Mouse (Mus musculus) erythroblast, embryonic 14.5 days (primary cell): Measurements from ENCODE around the gene Ica1.

Source experiments
- GATA1 ChIP-seq: IDR thresholded peaks from 2 replicates; pipeline ENCODE4 v1.6.1; 2012; ENCODE audit warnings: low read length, inconsistent platforms, mixed read lengths
- TAL1 ChIP-seq: IDR thresholded peaks from 3 replicates; pipeline ENCODE4 v1.6.1; 2012; ENCODE audit warnings: low read length, inconsistent platforms, mixed read lengths

DNA sequence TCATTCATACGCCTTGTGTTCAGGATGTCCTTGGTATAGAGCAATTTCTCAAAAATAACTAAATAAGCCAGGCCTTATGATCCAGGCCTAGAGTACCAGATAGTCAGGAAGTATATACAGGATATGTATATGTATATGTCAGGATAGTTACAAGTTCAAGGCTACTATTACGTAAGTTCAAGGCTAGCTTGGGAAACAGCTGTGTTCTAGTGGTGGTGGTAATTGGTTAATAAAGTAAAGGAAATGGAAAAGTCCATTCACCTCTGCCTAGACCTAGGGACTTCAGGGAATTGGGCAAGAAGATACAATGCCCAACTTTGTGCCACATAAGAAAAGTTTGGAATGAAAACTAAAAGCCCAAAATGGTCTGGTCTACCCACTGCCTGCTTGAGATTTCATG lies 61.7 kb downstream of the Ica1 start:
- TF ChIP-seq TAL1 (no peak), GATA1 (no peak)
